Mouse (Mus musculus): ENCODE data around the gene Tmem208. TPM values are rescaled to one million over a fixed set of nuclear protein-coding genes. Genes with fewer than 3 reads are reported as not detected.

Tmem208 gene
- 5.9 TPM for polyA plus RNA-seq (2014; fragmentation: Illumina TruSeq; extraction: RNeasy Lipid Tissue Mini Kit (QIAGEN cat#74804); ENCODE audit: low read depth, low replicate concordance)

GRCm38 (mm10) chr8:105326141-105326672 lies at the start of gene Tmem208, which contains the start of gene Lrrc29:
Gene Tmem208, plus strand, starts transcription at chr8:105326354.
Gene Lrrc29, minus strand, starts transcription at chr8:105326278.

GRCm38 (mm10) chr8:105289805-105290460 lies 36.2 kb upstream of the Tmem208 start, which contains the start of gene 4931428F04Rik:
Gene 4931428F04Rik, minus strand, starts transcription at chr8:105289864.

DNA sequence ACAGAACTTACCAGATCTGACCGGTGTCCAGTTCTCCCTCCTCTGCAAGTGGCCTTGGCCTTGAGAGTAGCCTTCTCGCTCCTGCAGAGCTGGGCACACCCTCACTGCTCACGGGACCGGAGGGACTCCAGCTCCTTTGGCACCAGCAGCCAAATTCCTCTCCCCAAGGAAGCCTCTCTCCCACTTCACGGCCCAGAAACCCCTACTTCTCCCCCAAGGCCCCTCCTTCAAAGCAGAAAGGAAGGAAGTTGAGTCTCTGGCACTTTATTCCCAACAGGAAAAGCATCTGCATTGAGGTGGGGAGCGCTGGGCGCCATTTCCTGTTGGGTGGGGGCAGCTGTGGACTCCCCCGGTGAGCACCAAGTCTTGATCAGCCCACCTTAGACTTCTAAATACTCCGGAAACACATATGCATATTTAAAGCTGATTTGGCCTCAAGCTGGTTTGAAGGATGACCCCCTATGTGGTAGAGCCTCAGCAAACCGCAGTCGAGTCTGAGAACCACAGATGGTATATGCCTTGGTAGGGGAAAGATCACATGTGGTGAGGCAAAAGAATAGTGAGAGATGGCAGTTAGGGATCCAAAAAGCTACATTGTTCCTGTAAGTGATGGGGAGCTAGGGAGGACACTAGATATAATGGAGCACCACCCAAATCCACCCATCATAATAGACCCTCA lies 30.1 kb upstream of the Tmem208 start, which contains the start of gene Exoc3l:
Gene Exoc3l (minus strand): TSS at position 207 of the 679 bp plus-strand sequence.

GRCm38 (mm10) chr8:105297511-105298192 lies 28.5 kb upstream of the Tmem208 start, which contains the start of gene E2f4:
Gene E2f4, plus strand, starts transcription at chr8:105297663.

GRCm38 (mm10) chr8:105305211-105306145 lies 20.7 kb upstream of the Tmem208 start, which contains the start of gene Elmo3:
Gene Elmo3, plus strand, starts transcription at chr8:105305601.

DNA sequence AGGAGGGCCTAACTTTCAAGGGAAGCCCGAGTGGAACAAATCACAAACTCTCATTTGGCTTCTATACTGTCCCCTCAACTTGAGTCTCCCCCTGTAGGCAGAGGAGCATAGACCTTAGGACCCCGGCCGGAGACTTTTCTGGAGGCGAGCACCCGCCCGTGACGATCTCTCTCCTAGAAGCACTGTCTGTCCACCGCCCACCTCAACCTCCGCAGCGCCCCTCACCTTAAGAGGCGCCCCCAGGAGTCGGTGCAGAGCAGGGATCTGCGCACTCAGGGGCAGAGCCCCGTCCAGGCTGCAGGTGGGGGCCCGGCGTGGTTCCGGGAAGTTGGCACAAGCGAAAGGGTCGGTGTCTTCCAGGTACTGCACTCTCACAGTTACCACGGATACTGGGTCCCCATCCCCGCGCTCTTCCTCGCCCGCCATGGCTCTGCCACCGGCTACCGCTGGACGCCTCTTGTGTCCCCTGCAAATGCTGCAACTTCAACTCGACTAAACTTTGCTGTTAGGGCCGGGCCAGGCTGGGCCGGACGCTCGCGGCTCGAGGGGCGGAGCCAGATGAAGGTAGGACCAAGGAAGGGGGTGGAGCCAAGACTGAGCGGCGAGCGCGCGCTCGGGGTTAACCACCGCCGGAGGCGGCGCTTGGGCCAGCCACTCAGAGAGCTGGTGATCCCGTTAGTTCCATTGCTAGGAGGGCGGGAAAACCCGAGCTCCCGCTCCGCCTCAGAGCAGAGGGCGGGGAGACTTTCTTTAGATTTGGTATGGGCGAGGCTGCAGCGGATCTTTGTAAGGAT lies 21.5 kb downstream of the Tmem208 start, which contains the start of gene Fhod1:
Gene Fhod1 (minus strand): TSS at position 526 of the 794 bp plus-strand sequence.

DNA sequence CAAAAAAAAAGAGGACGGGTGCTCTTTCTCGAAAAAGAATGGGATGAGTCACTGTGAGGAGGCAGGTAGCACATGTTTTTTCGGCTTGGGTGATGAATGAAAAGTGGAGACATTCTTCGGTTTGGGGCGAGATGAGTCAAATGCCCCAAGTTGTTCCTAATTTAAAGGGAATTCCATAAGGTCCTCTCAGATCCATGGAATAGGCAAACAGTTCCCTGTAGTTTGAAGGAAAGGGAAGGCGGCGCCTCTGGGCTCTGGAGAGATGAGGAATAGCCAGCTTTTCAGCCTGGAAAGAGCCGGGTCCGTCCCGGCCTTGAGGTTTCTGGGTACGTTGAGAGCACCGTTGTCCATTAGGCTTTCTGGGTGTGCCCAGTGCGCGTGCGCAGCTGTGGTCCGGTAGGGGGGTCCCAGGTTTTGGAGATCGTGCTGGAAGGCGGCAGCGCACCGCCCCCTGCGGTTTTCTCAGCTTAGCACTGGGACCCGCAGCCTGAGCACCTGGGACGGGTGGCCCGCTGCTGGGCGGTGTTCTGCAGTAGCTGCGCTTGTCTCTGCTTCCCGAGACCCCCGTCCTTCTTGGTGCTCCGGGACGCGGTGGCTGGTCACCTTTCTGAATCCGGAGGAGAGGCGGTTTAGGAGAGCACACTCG lies 22.4 kb downstream of the Tmem208 start, which contains the start of gene Slc9a5:
Gene Slc9a5 (plus strand): TSS at position 394 of the 646 bp plus-strand sequence.

GRCm38 (mm10) chr8:105373032-105373431 lies 46.9 kb downstream of the Tmem208 start, which contains the start of gene Plekhg4:
Gene Plekhg4, plus strand, starts transcription at chr8:105373274.

Other genes starting within 250 kb of the Tmem208 start
- not detected for gene Ces3b, start 242.6 kb upstream of the Tmem208 start, polyA plus RNA-seq (2014; fragmentation: Illumina TruSeq; extraction: RNeasy Lipid Tissue Mini Kit (QIAGEN cat#74804); ENCODE audit: low read depth, low replicate concordance)
- not detected for gene Ces4a, start 194.6 kb upstream of the Tmem208 start, polyA plus RNA-seq (2014; fragmentation: Illumina TruSeq; extraction: RNeasy Lipid Tissue Mini Kit (QIAGEN cat#74804); ENCODE audit: low read depth, low replicate concordance)
- 305 TPM for gene Cbfb, start 155.7 kb upstream of the Tmem208 start, polyA plus RNA-seq (2014; fragmentation: Illumina TruSeq; extraction: RNeasy Lipid Tissue Mini Kit (QIAGEN cat#74804); ENCODE audit: low read depth, low replicate concordance)
- 70.0 TPM for gene D230025D16Rik, start 101.2 kb upstream of the Tmem208 start, polyA plus RNA-seq (2014; fragmentation: Illumina TruSeq; extraction: RNeasy Lipid Tissue Mini Kit (QIAGEN cat#74804); ENCODE audit: low read depth, low replicate concordance)
- 1.6 TPM for gene B3gnt9, start 71.2 kb upstream of the Tmem208 start, polyA plus RNA-seq (2014; fragmentation: Illumina TruSeq; extraction: RNeasy Lipid Tissue Mini Kit (QIAGEN cat#74804); ENCODE audit: low read depth, low replicate concordance)
- 1.2 TPM for gene Tradd, start 61.7 kb upstream of the Tmem208 start, polyA plus RNA-seq (2014; fragmentation: Illumina TruSeq; extraction: RNeasy Lipid Tissue Mini Kit (QIAGEN cat#74804); ENCODE audit: low read depth, low replicate concordance)
- gene Fbxl8, start 61.7 kb upstream of the Tmem208 start, polyA plus RNA-seq (2014; fragmentation: Illumina TruSeq; extraction: RNeasy Lipid Tissue Mini Kit (QIAGEN cat#74804); ENCODE audit: low read depth, low replicate concordance), result not detected
- not detected for gene Hsf4, start 56.6 kb upstream of the Tmem208 start, polyA plus RNA-seq (2014; fragmentation: Illumina TruSeq; extraction: RNeasy Lipid Tissue Mini Kit (QIAGEN cat#74804); ENCODE audit: low read depth, low replicate concordance)
- 1.4 TPM for gene Nol3, start 50.2 kb upstream of the Tmem208 start, polyA plus RNA-seq (2014; fragmentation: Illumina TruSeq; extraction: RNeasy Lipid Tissue Mini Kit (QIAGEN cat#74804); ENCODE audit: low read depth, low replicate concordance)
- 0.70 TPM for gene 4931428F04Rik, start 36.5 kb upstream of the Tmem208 start, polyA plus RNA-seq (2014; fragmentation: Illumina TruSeq; extraction: RNeasy Lipid Tissue Mini Kit (QIAGEN cat#74804); ENCODE audit: low read depth, low replicate concordance)
- not detected for gene Exoc3l, start 30.3 kb upstream of the Tmem208 start, polyA plus RNA-seq (2014; fragmentation: Illumina TruSeq; extraction: RNeasy Lipid Tissue Mini Kit (QIAGEN cat#74804); ENCODE audit: low read depth, low replicate concordance)
- 5.1 TPM for gene E2f4, start 28.7 kb upstream of the Tmem208 start, polyA plus RNA-seq (2014; fragmentation: Illumina TruSeq; extraction: RNeasy Lipid Tissue Mini Kit (QIAGEN cat#74804); ENCODE audit: low read depth, low replicate concordance)
- 1.0 TPM for gene Elmo3, start 20.8 kb upstream of the Tmem208 start, polyA plus RNA-seq (2014; fragmentation: Illumina TruSeq; extraction: RNeasy Lipid Tissue Mini Kit (QIAGEN cat#74804); ENCODE audit: low read depth, low replicate concordance)
- not detected for gene Lrrc29, start 76 bp upstream of the Tmem208 start, polyA plus RNA-seq (2014; fragmentation: Illumina TruSeq; extraction: RNeasy Lipid Tissue Mini Kit (QIAGEN cat#74804); ENCODE audit: low read depth, low replicate concordance)
- 0.64 TPM for gene Fhod1, start 21.6 kb downstream of the Tmem208 start, polyA plus RNA-seq (2014; fragmentation: Illumina TruSeq; extraction: RNeasy Lipid Tissue Mini Kit (QIAGEN cat#74804); ENCODE audit: low read depth, low replicate concordance)
- not detected for gene Slc9a5, start 22.5 kb downstream of the Tmem208 start, polyA plus RNA-seq (2014; fragmentation: Illumina TruSeq; extraction: RNeasy Lipid Tissue Mini Kit (QIAGEN cat#74804); ENCODE audit: low read depth, low replicate concordance)
- not detected for gene Plekhg4, start 46.9 kb downstream of the Tmem208 start, polyA plus RNA-seq (2014; fragmentation: Illumina TruSeq; extraction: RNeasy Lipid Tissue Mini Kit (QIAGEN cat#74804); ENCODE audit: low read depth, low replicate concordance)
- not detected for gene Kctd19, start 87.1 kb downstream of the Tmem208 start, polyA plus RNA-seq (2014; fragmentation: Illumina TruSeq; extraction: RNeasy Lipid Tissue Mini Kit (QIAGEN cat#74804); ENCODE audit: low read depth, low replicate concordance)
- 1.2 TPM for gene Lrrc36, start 87.2 kb downstream of the Tmem208 start, polyA plus RNA-seq (2014; fragmentation: Illumina TruSeq; extraction: RNeasy Lipid Tissue Mini Kit (QIAGEN cat#74804); ENCODE audit: low read depth, low replicate concordance)
- gene Tppp3, start 145.2 kb downstream of the Tmem208 start, polyA plus RNA-seq (2014; fragmentation: Illumina TruSeq; extraction: RNeasy Lipid Tissue Mini Kit (QIAGEN cat#74804); ENCODE audit: low read depth, low replicate concordance), result not detected
- 1.7 TPM for gene Zdhhc1, start 170.5 kb downstream of the Tmem208 start, polyA plus RNA-seq (2014; fragmentation: Illumina TruSeq; extraction: RNeasy Lipid Tissue Mini Kit (QIAGEN cat#74804); ENCODE audit: low read depth, low replicate concordance)
- not detected for gene Hsd11b2, start 192.4 kb downstream of the Tmem208 start, polyA plus RNA-seq (2014; fragmentation: Illumina TruSeq; extraction: RNeasy Lipid Tissue Mini Kit (QIAGEN cat#74804); ENCODE audit: low read depth, low replicate concordance)
- 22.7 TPM for gene Atp6v0d1, start 239.7 kb downstream of the Tmem208 start, polyA plus RNA-seq (2014; fragmentation: Illumina TruSeq; extraction: RNeasy Lipid Tissue Mini Kit (QIAGEN cat#74804); ENCODE audit: low read depth, low replicate concordance)